Mouse (Mus musculus) heart, embryonic 14.5 days (tissue): ENCODE measurements at regions not wholly inside any gene's neighbourhood (a gene's known extent, or its start where the extent isn't known, plus 50 kb on each side); places are given as distances from the start of the nearest gene placed in this dataset.
"Not testable (repeated sequence)": the region's sequence is repeated elsewhere in the genome, so short reads cannot be mapped to it uniquely, and the experiment has no call there.

Experiments used
- ATAC-seq: fragments of 200-750 bp; cut with Nextera tagmentation; 2 replicates; pipeline ENCODE4 v1.8.0; 2017; ENCODE audit warnings: low read depth, moderate TSS enrichment; ENCODE audit not compliant: insufficient number of reproducible peaks, insufficient read depth, low FRiP score
- H3K27ac ChIP-seq, 2 experiments: fragments of 200-500 bp in 1 of 2; fragments of 300-500 bp in 1 of 2; sonication (generic) in 1 of 2; replicated peaks in 1 of 2; 2 replicates each; pipeline ENCODE4 v1.5.1; 2012 to 2014; ENCODE audit warnings: low read depth in 2 of 2, low read length in 2 of 2, control low read depth in 1 of 2, mild to moderate bottlenecking in 1 of 2, mixed read lengths in 1 of 2; ENCODE audit not compliant: control insufficient read depth in 1 of 2, insufficient read depth in 1 of 2
- H3K27me3 ChIP-seq: fragments of 300-500 bp; sonication (generic); 2 replicates; pipeline ENCODE4 v1.6.1; 2014; ENCODE audit warnings: mild to moderate bottlenecking, low read length, control low read depth; ENCODE audit not compliant: control insufficient read depth, insufficient read depth
- H3K36me3 ChIP-seq: fragments of 300-500 bp; sonication (generic); 2 replicates; pipeline ENCODE4 v1.6.1; 2014; ENCODE audit warnings: mild to moderate bottlenecking, control low read depth, low read length, mixed read lengths; ENCODE audit not compliant: control insufficient read depth, insufficient read depth
- H3K4me1 ChIP-seq, 2 experiments: fragments of 200-500 bp in 1 of 2; fragments of 300-500 bp in 1 of 2; sonication (generic) in 1 of 2; 2 replicates each; pipeline ENCODE4 v1.6.1; 2012 to 2014; ENCODE audit warnings: low read length in 2 of 2, control low read depth in 1 of 2, mixed read lengths in 1 of 2; ENCODE audit not compliant: control insufficient read depth in 2 of 2, insufficient read depth in 2 of 2
- H3K4me2 ChIP-seq: fragments of 300-500 bp; sonication (generic); 2 replicates; pipeline ENCODE4 v1.6.1; 2014; ENCODE audit warnings: mild to moderate bottlenecking, low read length
- H3K4me3 ChIP-seq, 2 experiments: fragments of 200-500 bp in 1 of 2; fragments of 300-500 bp in 1 of 2; sonication (generic) in 1 of 2; 2 replicates each; pipeline ENCODE4 v1.5.1; 2012 to 2014; ENCODE audit warnings: low read length in 2 of 2, mild to moderate bottlenecking in 2 of 2, control low read depth in 1 of 2, low read depth in 1 of 2, moderate library complexity in 1 of 2; ENCODE audit not compliant: control insufficient read depth in 1 of 2, insufficient read depth in 1 of 2
- H3K9ac ChIP-seq: fragments of 300-500 bp; sonication (generic); 2 replicates; pipeline ENCODE4 v1.6.1; 2014; ENCODE audit warnings: mild to moderate bottlenecking, low read length
- H3K9me3 ChIP-seq: fragments of 300-500 bp; sonication (generic); 2 replicates; pipeline ENCODE4 v1.6.1; 2016; ENCODE audit warnings: low read length, control low read depth; ENCODE audit not compliant: control insufficient read depth
- WGBS: fragments of 180-500 bp; shearing (Covaris S2); extraction: QIAGEN DNeasy Blood & Tissue Kit; methylation state at CpG from one replicate; pipeline ENCODE4 v1.1.7; 2014; 5-methylcytosine and 5-hydroxymethylcytosine counted together

- ATAC-seq: no peak
- H3K4me3 ChIP-seq: no peak overlapping the region
- no peak overlapping the region for H3K4me2 ChIP-seq
- H3K27ac ChIP-seq: no peak overlapping the region
- H3K9me3 ChIP-seq: no peaks in the 10 kb centered on the region
- no peaks in the 10 kb centered on the region for H3K27me3 ChIP-seq
- no peaks in the 10 kb centered on the region for H3K4me1 ChIP-seq
- no peak overlapping the region for H3K9ac ChIP-seq
- 53% methylated on average over 3 of the region's 3 CpGs for WGBS
- H3K36me3 ChIP-seq: no peaks in the 10 kb centered on the region
Observed at GRCm38 (mm10) chr8:96403669-96404068, 515.3 kb upstream of the Got2 start.

GRCm38 (mm10) chr8:96399381-96399780 is 511.0 kb upstream of the Got2 start:
- not testable (repeated sequence) for H3K27me3 ChIP-seq, H3K4me3 ChIP-seq, H3K27ac ChIP-seq, H3K9ac ChIP-seq, H3K4me1 ChIP-seq, H3K4me2 ChIP-seq, H3K9me3 ChIP-seq, ATAC-seq, H3K36me3 ChIP-seq
- WGBS: 89% methylated on average over 4 of the region's 4 CpGs

- Histone ChIP-seq H3K27me3 (no peaks in the 10 kb centered on the region), H3K9me3 (no peaks in the 10 kb centered on the region), H3K4me1 (no peaks in the 10 kb centered on the region), H3K9ac (no peak overlapping the region), H3K4me2 (no peak overlapping the region), H3K4me3 (no peak overlapping the region), H3K36me3 (no peaks in the 10 kb centered on the region), H3K27ac (no peak overlapping the region)
- ATAC-seq: no peak
- 80% methylated on average over 4 of the region's 4 CpGs for WGBS
Observed at GRCm38 (mm10) chr8:96393024-96393423, 504.7 kb upstream of the Got2 start.

GRCm38 (mm10) chr8:96389251-96389650 is 500.9 kb upstream of the Got2 start:
- H3K9ac ChIP-seq: no peak overlapping the region
- no peak overlapping the region for H3K4me2 ChIP-seq
- 71% methylated on average over 3 of the region's 3 CpGs for WGBS
- ATAC-seq: no peak
- no peak overlapping the region for H3K27ac ChIP-seq
- no peaks in the 10 kb centered on the region for H3K27me3 ChIP-seq
- H3K36me3 ChIP-seq: no peaks in the 10 kb centered on the region
- H3K4me1 ChIP-seq: no peaks in the 10 kb centered on the region
- no peak overlapping the region for H3K4me3 ChIP-seq
- no peaks in the 10 kb centered on the region for H3K9me3 ChIP-seq

GRCm38 (mm10) chr8:96370500-96370899 is 482.2 kb upstream of the Got2 start:
- no peak overlapping the region for H3K4me2 ChIP-seq
- no peaks in the 10 kb centered on the region for H3K27me3 ChIP-seq
- no peaks in the 10 kb centered on the region for H3K36me3 ChIP-seq
- ATAC-seq: no peak
- H3K9ac ChIP-seq: no peak overlapping the region
- H3K4me1 ChIP-seq: 0 out of 4 replicates have a peak, but pooled peaks cover 0 to 3% of the 10 kb centered on the region in 2 experiments
- no peaks in the 10 kb centered on the region for H3K9me3 ChIP-seq
- no peak overlapping the region for H3K27ac ChIP-seq
- WGBS: 89% methylated on average over 9 of the region's 9 CpGs
- no peak overlapping the region for H3K4me3 ChIP-seq

- Histone ChIP-seq H3K9ac (no peak overlapping the region), H3K4me1 (0 out of 4 replicates have a peak, but pooled peaks cover 0 to 2% of the 10 kb centered on the region in 2 experiments), H3K27me3 (no peaks in the 10 kb centered on the region), H3K9me3 (no peaks in the 10 kb centered on the region), H3K4me2 (peak overlapping the region; percentile 19; the same call in 1 of the 2 replicates), H3K27ac (no peak overlapping the region), H3K4me3 (no peak overlapping the region), H3K36me3 (no peaks in the 10 kb centered on the region)
- no peak for ATAC-seq
- 37% methylated on average over 14 of the region's 14 CpGs for WGBS
Observed at GRCm38 (mm10) chr8:96362853-96363445, 474.6 kb upstream of the Got2 start.

GRCm38 (mm10) chr8:96350531-96351069 is 462.3 kb upstream of the Got2 start:
- H3K4me2 ChIP-seq: no peak overlapping the region
- WGBS: 53% methylated on average over 6 of the region's 6 CpGs

GRCm38 (mm10) chr8:96349503-96349902 is 461.2 kb upstream of the Got2 start:
- WGBS: 67% methylated on average over 6 of the region's 6 CpGs
- no peaks in the 10 kb centered on the region for H3K9me3 ChIP-seq
- H3K4me1 ChIP-seq: no peaks in the 10 kb centered on the region
- H3K4me2 ChIP-seq: no peak overlapping the region
- H3K4me3 ChIP-seq: no peak overlapping the region
- no peaks in the 10 kb centered on the region for H3K36me3 ChIP-seq
- no peak overlapping the region for H3K9ac ChIP-seq
- no peaks in the 10 kb centered on the region for H3K27me3 ChIP-seq
- ATAC-seq: no peak
- no peak overlapping the region for H3K27ac ChIP-seq

More at GRCm38 (mm10) chr8:96350531-96351069, 462.3 kb upstream of the Got2 start:
- Histone ChIP-seq H3K9me3 (no peaks in the 10 kb centered on the region), H3K4me3 (no peak overlapping the region), H3K4me1 (no peaks in the 10 kb centered on the region), H3K36me3 (no peaks in the 10 kb centered on the region), H3K27ac (no peak overlapping the region), H3K9ac (no peak overlapping the region), H3K27me3 (no peaks in the 10 kb centered on the region)
- ATAC-seq: no peak
